Mouse (Mus musculus) kidney, adult 8-10 months (tissue): ENCODE data around the gene Ly6g6d.
A peak's percentile ranks its signal among the peaks of the same experiment; 100 is the strongest.
"Not testable (repeated sequence)": the region's sequence is repeated elsewhere in the genome, so short reads cannot be mapped to it uniquely, and the experiment has no call there.

Experiments used
- DNase-seq, 2 experiments: peaks; one replicate each; pipeline ENCODE4 v3.0.0; 2022

The Ly6g6d gene

DNA sequence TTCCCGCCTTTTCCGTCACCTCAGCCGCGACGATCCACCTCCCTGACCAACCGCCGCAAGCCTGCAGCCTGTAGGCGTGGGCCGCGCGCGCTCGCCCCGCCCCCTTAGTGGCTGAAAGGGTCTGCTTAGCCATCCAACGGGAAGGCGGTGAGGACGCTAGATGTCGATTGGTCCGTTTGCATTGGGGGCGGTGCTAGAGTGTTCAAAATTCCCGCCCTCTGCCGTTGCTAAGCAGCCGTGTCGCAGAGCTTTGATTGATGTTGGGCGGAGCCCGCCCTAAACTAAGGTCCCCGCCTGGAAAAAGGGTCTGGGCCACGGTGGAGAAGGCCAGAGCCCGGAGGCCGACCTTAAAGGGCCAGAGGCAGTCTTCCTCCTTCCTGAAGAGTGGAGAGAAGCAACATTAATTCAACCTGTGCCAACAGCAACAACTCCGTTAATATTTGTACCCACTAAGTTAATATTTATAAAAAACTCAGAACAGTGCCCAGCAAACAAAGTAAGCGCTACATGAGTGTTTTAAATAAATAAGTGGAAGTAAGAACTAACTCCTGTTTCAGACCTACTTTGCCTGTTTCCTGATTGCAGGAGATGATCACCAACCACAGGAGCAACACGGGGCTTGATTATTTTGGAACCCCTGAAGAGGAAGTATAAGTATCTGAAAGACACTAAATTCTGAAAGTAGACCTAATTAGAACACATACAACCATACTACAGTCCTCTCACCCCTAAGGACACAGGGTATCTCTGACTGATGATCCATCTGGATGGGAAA lies 31.0 kb downstream of the Ly6g6d start, which contains the start of gene Msh5:
TSS of gene Msh5 (minus strand) at position 65 of the 775 bp plus-strand sequence.
- DNase-seq, result peak; percentile 99

DNA sequence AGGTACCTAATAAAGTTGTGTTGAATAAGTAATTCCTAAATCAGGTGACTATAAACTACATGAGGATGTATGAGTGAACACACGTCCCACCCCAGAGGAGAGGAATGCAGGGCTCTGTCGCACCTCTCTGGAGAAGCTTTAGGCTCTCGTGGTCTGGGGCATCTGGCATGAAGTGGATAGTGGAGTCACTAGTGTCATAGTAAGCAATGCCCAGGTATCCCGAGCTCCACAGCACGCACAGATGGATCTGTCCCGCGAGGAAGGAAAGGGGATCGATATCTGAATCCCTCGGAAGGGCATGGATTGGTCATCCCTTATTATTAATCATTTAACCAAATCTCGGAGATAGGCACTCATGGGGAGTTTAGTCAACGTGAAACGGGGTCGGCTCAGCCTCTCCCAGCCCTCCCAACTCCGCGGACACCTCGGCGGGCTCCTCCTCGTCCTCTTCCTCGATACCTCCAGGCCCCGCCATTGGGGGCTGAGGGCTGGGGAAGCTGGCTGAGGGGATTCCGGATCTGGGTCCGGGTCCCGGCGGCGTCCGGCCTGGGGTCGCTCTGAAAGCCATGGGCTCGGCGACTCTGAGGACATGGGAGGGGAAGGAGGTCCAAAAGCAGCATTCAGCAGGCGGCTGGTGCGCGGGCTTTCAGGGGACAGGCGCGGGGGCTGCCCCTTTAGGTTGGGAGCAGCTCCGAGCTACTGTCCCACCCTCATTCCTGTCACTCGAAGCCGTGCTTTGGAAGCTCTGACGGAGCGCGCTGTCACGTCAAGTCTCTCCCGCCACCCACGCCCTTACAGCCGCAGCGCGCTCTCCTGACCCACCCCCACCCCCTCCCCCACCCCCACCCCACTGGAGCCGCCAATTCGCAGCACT lies 31.8 kb downstream of the Ly6g6d start:
- DNase-seq, result peak in 1 of 2 experiments; percentile 15

DNA sequence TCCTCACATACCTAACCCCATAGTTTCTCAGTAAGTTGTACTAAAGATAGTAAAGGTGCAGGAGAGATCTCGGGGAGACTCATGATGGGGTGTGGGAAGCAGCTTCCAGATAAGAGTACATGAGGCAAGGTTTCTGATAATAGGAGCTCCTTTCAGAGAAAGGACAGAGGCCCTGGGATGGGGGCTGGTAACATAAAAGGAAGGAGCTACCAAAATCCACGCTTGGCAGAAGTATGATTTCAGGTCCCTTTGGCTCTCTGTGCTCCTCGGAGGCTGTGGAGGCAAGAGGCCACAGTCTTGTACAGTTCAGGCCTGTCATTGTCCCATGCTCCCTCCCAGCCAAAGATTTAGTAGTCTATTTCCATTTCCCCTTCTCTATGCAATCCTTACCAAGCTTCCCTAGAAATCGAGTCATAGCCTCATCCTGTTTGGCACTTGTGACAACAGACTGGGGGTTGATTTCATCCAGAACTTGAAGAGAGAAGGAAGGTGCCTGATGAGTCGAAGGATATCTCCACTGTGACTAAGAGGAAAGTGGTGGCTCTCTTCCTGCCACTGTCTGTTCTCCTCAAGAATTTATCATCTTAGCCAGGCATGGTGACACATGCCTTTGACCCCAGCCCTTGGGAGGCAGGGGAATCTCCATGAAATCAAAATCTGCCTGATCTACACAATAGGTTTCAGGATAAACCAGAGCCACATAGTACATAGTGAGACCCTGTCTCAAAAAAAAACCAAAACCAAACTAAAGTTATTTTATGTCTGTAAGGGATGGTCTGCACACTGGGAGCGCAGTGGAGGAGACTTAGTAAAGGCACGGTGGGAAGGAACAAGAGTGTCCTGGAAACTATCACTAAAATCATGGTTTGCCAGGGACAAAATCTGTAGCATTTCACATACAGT lies 32.7 kb downstream of the Ly6g6d start:
- no peak for DNase-seq

DNA sequence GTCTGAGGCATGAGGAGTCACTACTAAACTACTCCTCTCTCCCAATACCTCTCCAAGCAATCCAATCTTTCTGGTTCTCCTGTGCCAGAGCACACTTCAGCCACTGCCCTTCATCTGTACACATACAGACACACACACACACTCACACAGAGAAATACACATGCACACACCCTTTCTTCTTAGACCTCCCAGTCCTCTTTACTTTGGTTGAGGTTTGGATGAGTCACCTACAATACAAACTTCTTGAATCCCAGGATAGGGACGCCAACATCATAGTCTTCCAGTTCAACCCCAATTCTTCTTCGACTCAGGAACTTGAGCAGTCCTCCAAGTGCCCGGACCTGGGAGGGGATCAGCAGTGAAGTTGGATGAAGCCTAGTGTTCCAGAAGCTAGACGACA lies 34.1 kb downstream of the Ly6g6d start:
- DNase-seq, result no peak

DNA sequence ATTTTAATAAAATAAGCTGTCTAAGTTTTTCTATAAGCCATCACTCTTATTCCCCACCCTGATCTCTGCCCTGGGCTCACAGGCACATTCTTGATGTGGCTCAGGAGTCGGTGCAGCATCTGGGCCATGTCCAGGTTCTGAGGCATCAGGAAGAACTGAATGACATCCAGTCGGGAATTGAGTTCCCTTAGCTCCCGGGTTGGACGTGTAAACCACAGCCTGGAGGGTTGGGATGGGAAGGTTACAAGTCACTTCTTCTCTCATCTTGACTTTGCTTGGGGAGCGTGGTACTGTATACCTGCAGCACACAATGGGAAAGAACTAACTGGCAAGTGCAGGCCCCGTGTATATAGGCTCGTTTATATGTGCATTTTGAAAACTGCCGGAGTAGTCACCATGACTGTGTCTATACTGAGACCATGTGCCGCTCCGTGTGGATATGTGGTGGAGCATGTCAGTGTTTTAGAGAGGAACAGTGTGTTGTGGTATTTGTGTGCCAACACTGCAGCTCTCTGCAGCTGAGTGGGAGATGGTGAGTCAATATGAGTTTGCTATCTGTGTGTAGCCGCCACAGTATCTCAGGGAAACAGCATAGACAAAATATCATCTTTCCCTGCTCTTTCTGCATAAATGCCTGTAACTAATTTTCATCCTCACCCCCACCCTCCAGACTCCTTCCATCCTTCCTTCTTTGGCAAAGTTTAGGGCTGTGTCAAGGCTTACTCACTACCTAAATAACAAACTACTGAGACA lies 38.6 kb downstream of the Ly6g6d start:
- no peak for DNase-seq

DNA sequence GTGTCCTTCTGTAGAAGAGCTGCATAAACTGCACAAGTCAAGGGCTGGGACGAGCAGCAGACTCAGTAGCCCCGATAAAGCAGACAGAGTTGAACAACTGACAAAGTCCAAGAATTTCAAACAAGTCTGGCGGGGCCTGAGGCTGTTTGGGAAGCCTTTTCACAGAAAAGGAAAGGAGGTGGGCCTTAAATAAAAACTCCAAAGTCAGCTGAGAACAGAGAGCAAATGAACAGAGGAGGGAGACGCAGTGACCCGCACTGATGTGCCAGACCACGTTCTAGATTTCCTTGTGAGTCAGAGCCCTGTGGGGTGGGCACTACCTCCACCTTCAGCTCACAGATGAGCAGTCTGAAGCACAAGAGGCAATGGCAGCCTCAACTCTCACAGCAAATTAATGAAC lies 43.0 kb downstream of the Ly6g6d start:
- DNase-seq, result no peak

DNA sequence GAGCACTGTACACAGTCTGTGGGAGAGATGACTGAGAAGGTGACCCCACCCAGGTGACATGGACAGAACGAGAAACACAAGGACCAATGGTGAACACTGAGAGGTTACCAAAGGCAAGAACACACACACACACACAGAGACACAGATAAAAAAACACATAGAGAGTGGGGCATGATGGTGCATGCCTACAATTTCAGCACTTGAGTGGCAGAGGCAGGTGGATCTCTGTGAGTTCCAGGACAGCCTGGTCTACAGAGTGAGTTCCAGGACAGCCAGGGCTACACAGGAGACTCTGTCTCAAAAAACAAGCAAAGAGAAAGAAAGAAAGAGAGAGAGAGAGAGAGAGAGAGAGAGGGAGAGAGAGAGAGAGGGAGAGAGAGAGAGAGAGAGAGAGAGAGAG lies 44.2 kb downstream of the Ly6g6d start:
- not testable (repeated sequence) for DNase-seq

DNA sequence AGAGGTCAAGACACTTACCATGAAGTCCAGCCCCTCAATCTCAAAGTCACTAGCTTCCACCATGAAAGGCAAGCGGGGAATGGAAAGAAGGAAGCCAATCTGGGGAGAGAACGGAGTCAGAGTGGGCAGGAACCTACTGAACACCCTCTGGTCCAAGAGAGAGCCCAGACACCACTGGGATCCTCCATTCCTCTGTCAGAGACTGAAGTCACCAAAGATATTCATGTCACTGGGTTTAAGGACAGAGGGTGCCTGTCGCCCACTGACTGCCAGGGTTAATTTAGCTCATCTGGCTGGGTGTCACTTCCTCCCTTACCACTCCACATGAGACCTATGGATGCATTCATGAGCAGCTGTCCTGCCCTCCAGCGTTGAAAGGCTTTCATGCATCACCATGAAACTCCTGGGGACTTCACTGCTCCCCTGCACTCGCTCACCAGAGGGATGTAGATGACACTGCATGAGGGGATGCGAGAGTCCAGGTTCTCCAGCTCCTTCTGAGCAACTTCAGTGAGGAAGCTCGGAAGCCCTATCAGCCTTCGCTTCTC lies 45.5 kb downstream of the Ly6g6d start:
- DNase-seq, result no peak

DNA sequence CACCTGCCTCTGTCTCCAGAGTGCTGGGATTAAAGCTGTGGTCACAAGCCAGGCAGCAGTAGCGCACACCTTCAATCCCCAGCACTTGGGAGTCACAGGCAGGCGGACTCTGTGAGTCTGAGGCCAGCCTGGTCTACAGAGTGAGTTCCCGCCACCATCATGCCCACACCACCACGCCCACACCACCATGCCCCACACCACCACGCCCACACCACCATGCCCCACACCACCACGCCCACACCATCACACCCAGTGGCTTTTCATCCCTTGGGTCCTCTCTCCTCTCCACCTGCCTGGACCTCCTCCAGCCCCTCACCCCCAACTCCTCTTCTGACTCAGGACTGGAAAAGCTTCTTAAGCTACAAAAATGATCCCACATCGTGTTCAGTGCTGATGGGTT lies 46.0 kb downstream of the Ly6g6d start:
- DNase-seq, result no peak

DNA sequence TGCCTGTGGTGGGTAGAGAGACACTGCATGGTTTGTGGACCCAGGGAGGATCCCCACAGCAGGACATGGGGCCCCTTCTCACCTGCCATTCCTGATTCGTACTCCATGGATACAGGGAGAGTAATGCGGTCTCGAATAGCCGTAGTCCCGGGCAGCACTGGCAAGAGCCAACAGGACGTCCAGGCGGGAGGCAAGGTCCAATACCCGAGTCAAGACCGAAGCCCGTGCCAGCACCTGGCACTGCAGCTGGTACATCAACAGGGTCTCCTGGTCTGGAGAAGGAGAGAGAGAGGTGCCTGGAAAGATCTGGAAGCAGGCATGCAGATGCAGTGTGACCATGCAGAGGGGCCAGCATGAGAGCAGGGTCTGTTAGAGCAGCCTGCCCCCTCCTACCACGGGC lies 46.6 kb downstream of the Ly6g6d start:
- no peak for DNase-seq

DNA sequence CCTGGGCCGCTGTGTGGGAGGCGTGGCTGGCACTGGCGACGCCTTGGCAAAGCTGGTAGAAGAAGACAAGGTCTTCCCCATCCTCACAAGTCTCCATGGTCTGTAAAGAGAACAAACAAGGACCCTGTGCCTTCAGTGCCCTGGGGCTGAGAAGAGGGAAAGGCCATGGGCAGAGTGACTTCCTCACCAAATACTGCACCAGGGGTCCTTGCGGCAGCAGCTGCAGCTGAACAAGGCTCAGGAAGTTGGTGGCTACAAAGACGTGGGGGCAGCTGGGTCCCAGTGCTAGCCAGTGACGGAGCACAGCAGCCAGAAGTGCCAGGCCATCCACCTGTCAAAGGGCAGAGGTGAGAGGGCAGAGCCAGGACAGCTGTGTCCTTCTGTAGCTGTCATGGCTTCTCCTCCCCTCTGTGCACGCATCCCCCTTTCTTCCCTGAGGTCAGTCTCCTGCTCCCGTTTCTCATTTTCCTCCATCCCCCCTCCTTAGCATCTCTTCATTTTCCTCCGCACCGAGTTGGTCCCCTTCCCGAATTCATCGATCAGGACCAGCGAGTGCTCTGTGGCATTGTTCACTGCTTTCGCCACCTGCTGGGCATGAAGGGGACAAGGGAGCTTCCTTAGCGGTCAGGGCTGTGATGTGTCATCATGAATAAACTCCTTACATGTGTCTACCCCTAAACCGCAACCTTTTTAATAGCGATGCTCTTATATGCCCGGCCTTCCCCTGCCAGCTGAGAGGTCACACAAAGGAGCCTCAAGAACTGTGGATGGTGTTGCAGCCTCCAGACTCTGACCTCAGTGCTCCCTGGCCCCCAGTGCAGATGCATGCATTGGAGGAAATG lies 48.0 kb downstream of the Ly6g6d start:
- DNase-seq, result no peak

DNA sequence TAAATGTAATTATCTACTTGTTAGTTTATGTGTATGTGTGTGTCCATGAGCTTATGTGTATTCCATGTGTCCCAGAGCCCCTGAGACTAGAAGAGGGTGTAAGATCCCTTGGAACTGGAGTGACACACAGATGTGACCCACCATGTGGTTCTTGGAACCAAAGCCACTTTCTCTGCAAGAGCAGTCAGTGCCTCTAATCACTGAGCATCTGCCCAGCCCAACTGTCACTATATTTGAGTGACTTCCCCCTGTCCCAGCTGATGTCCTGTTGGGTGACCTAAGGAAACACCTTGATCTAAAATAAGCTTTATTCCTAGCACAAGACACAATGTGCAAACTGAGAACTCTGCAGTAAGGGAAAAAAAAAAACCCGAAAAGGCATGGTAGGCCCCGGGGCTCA lies 49.5 kb downstream of the Ly6g6d start:
- no peak for DNase-seq

DNA sequence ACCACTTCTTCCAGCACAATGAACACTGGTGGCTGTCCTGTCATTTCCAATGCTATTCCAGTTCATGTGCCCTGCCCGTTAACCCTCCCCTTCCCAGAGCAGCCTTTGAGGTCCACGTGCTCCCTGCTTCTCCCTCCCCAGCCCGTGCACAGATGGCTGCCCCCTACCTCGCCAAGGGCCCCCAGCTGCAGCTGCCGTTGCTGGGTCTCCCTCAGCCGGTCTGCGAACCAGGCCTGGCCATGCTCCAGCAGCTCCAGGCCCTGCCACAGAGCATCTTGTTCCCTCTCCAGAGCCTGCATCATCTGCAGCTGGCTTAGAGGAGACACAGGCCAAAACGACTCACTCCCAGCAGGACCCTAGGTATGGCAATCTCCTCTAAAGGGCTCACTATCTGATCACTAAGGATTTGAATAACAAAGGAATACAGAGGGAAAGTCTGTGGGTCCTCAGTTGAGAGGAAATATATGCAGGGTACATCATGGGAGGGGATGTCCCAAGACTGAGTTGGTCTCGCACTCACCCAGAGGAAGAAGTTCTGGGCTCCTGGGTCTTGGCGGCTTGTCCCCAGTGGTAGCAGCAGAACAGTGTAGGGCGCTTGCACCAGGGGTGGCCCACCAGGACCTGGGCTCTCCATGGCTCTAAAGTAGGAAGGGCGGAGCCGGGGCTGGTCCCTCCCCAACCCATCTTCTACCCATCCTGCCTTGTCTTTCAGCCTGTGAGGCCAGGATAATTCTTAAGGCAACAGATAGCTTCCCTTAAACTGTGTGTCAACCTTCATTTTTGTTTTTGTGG lies 50.4 kb downstream of the Ly6g6d start, which contains the start of gene Sapcd1:
TSS of gene Sapcd1 (minus strand) at position 740 of the 792 bp plus-strand sequence.
- no peak for DNase-seq

DNA sequence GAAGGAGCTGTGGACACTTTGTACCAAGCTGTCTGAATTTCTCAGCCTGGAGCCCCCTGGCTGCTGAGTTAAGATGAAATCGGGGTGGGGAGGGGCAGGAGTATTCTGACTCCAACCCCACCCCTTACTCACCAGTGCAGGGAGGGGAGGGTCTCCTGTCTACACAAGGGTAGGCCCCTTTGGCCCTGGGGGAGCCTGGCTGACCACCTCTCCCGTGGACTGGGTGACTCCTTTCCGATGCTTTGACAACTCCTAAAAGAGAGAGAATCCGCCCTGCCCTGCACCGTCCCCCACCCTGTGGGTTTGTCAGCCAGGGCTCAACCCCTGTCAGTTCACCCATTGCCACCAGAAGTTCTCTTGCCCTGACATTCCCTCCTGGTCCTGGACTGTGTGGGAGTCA lies 51.7 kb downstream of the Ly6g6d start:
- no peak for DNase-seq

DNA sequence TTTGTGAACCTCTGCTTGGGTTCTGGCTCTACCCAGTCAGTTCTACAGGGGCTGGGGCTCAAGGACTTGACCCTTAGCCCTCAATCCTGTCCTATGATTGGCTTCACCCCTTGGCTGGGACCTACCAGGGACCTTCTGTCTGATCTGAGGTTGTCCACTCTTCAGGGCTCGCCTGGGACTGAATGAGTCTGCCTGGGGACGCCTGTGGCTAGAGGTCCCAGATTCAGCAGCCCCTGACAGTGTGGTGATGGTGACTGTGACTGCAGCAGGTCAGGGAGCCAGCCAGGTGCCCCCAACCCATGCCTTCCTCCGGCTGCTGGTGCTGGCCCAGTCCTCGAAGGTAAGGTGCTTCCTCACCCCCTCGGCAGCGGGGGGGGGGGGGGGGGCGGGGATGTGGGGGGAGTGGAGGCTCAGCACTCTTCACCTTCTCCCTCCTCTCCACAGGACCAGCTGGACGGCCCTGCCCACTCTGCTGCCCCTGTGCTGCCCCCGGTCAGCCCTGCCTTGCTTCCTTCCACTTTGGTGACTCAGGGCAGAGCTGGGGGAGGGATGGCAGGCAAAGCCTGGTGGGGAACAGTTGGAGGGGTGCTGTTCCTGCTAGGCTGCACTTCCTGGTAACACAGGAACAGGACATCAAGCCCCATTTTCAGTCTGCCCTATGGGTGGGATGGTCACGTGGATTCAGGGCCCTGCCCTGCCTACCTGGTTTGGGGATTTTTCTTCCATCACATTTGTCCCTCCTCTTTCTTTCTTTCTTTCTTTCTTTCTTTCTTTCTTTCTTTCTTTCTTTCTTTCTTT lies 53.0 kb downstream of the Ly6g6d start:
- DNase-seq, result no peak

DNA sequence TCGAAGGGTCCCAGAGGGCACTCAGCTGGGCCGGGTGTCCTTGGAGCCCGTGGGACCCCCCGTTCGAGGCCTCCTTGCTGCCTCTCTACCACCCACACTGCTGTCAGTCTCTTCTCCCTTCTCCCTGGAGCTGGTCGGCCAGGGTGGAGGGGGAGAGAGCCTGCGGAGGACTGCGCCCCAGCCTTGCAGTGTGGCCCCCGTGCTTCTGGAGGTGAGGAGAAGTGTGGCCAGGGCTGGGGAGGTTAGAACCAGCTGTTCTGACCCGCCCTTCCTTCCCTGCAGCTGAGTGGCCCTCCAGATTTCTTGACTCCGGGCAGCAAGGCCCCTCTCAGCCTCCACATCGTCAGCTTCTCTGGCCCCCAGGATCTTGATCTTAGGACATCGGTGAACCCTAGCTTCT lies 53.6 kb downstream of the Ly6g6d start:
- DNase-seq, result no peak

DNA sequence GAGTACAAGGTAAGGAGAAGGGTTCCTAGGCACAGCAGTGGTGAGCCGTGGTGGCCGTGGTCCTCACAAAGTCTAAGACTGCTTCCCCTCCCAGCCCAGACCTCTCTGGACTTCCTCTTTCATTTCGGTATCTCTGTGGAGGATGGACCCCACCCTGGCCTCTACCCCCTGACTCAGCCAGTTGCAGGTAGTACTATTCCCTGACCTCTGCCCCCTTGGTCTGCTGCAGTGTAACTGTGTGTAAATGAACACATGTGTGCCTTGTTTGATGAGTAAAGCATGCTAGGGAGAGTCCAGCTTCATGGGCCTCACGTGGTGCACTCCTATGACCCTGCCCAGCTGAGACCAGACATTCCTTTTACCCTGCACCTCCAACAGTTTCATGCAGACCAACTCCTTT lies 54.1 kb downstream of the Ly6g6d start:
- no peak for DNase-seq

DNA sequence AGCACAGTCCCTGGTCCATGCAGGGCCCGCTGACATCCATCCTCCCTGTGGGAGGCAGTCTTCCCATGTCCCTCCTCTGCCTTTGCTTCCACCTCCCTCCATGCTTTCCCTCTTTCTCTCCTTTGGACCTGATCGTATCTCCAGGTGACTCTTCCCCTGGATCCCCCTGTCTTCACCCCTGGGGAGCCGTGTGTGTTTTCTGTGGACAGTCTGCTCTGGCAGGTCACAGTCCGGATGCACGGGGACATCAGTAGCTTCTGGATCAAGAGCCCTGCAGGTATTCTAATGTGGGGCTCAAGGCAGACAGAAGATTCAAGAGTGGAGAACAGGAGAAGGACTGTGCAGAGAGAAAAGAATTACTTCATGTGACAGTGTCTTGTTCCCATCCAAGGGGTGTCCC lies 54.6 kb downstream of the Ly6g6d start:
- no peak for DNase-seq

DNA sequence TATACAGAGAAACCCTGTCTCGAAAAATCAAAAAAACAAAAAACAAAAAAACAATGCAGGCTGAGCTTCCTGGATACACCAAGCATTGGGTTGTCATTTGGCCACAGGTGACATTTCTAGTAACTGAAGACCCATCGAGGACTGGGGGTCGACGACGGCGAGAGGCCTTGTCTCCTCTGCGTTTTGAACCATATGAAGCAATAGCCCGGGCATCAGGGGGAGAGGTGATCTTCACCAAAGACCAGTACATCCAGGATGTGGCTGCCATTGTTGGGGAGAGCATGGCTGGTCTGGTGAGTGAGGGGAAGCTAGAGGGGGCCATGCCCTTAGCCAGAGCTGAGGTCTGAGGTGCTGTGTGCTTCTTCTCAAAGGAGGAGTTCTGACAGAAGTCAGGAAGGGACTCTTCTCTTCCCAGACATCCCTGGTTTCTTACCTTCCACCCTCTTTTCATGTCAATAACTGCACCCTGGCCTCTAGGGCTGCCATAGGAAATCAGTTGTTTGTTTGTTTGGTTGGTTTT lies 55.3 kb downstream of the Ly6g6d start:
- DNase-seq, result no peak
